Mouse (Mus musculus): Measurements from ENCODE around the gene Rtn4rl1.
A peak's percentile ranks its signal among the peaks of the same experiment; 100 is the strongest.

Gene Rtn4rl1

DNA sequence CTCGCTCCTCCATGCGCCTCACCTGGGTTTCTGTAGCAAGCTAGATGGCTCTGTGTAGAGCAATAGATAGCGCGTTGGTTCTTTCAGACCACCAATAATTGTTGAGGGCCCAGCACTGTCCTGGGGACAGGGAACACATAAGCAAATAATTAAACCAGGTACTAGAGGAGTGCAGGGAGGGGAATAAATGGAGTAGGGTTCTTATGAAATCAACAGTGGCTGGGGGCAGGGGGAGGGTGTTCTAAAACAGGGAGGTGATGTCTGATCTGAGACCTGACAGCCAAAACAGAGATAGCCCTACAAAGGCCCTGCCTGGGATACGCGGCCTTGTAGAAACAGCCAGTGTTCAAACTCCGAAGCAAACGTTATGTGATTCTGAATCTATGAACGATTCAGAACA is 56.0 kb downstream of the Rtn4rl1 start:
- DNase-seq (ENCODE audit: low read depth, low spot score) = no peak

GRCm38 (mm10) chr11:75251006-75251512 is 57.5 kb downstream of the Rtn4rl1 start:
- DNase-seq (ENCODE audit: low read depth, low spot score) = no peak

DNA sequence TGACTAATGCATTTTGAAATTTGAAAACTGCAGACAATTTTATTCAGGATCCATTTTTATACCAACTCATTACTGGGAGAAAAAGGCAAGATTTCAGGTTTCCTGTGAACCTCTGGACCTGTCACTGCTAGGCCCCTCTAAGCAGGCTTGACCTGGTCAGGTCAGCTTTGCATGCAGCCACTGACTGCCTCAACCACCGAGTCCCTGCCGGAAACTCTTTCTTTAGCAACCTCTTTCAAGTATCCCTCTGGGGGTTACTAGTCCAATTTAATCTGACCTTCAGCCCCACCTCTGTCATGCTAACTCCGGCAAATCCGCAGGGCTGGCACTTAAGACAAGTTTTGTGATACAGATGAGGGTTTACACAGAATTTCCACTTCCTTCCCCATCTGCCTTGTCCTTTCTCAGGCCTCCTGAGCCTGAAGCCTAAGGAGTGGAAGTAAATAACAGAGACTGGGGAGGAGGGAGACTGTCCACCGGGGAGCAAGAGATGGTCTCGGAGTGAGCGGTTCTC is 58.0 kb downstream of the Rtn4rl1 start:
- DNase-seq (ENCODE audit: low read depth, low spot score) = peak; percentile 69

GRCm38 (mm10) chr11:75254252-75254912 is 60.8 kb downstream of the Rtn4rl1 start:
- DNase-seq (ENCODE audit: low read depth, low spot score) = peak; percentile 31

DNA sequence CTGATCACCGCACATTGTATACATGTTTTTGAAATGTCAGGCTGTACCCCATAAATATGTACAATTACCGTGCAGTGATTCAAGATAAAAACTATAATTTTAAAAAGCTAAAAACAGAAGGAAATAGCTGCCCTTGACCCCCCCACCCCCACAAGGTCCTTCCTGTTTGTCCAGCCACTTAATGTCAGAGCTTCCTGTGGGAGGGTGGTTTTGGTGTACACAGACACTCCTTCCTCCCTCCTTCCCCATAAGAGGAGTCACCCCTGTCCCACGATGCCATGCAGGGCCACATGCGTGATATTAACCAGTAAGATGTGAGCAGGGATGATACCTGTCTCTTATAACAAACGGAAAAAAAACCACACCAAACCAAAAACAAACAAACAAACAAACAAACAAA is 61.7 kb downstream of the Rtn4rl1 start:
- DNase-seq (ENCODE audit: low read depth, low spot score) = no peak

DNA sequence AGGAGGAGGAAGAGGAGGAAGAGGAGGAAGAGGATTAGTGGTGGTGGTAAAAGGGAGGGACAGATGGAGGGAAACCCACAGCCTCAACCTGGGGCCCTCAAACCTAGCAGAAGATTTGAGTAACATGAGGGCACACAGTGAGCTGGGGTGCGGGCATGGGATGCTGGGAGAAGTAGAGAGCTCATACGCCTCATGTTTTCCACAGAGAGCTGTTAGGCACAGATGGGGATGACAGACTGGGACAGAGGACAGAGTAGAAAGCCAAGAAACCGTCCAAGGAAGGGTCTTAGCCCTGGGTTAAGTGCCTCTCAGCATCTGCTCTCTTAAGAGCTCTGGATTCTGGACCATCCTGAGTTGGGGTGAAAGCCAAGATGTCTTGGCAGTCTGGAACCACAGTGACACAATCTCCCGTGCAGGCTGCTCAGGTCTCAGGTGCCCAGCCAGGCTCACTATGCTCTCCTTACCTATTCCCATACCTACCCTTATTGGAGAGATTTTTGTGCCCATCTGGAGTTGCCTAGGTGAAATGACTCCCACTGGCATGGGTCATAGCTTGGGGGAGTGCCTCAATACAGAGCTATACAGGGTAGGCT is 63.6 kb downstream of the Rtn4rl1 start:
- no peak for DNase-seq (ENCODE audit: low read depth, low spot score)

- no peak for DNase-seq (ENCODE audit: low read depth, low spot score)
These were observed 65.8 kb downstream of the Rtn4rl1 start for GRCm38 (mm10) chr11:75259416-75259815.

- DNase-seq (ENCODE audit: low read depth, low spot score) = no peak
These were observed 66.5 kb downstream of the Rtn4rl1 start for GRCm38 (mm10) chr11:75259996-75260561.

GRCm38 (mm10) chr11:75261016-75261415 is 67.4 kb downstream of the Rtn4rl1 start:
- DNase-seq (ENCODE audit: low read depth, low spot score) = no peak

GRCm38 (mm10) chr11:75261730-75262129 is 68.1 kb downstream of the Rtn4rl1 start:
- DNase-seq (ENCODE audit: low read depth, low spot score) = no peak

DNA sequence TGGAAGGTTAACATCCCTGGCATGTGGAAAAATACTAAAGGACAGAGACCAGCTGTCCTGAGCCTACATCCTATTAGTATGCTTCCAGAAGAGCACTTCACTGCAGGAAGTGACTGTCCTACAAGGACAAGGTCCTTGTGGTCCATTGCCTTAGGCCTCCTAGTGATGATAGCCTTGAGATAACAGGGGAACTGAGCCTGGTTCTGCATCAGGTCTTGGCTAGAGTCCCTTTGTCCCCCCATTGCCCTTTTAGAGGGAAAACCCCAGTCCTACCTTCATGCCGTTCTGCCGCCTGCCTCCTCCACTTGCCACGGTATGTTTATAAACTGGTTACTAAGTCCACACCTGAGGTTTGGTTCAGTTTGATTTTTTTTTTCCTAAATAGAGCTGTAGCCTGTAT is 68.6 kb downstream of the Rtn4rl1 start:
- DNase-seq (ENCODE audit: low read depth, low spot score) = no peak

- no peak for DNase-seq (ENCODE audit: low read depth, low spot score)
These were observed 69.2 kb downstream of the Rtn4rl1 start for GRCm38 (mm10) chr11:75262791-75263190.

DNA sequence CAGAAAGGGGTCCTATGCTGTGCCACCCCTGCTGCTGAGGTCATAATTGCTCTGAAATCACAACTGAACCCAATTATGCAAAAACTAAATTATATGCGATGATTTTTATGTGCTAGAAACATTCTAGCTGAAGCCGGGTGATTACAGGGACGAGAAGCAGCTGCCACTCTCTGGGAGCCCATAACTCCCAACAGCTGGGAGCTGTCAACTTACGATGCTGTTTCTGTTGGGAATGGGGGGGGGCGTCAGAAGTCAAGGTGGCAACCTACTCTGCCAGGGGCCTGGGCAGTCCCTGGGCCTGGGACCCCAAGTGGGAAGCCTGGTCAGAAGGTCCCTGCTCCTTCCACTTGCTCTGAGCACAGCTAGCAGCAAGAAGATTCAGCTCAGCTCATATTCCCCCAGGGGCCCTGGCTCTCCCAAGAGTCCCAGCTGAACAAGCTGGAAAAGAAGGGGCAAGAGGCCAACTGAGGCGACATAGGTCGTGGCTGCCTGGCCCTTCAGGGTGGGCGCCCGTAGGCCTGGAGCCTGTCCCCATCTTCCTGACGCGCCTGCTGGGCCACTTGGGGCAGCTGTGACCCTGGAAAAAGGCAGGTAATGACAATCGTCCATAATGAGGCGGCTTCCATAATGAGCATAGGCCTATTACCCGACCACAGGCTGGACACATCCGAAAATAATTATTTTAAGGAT is 69.8 kb downstream of the Rtn4rl1 start:
- DNase-seq (ENCODE audit: low read depth, low spot score) = no peak

DNA sequence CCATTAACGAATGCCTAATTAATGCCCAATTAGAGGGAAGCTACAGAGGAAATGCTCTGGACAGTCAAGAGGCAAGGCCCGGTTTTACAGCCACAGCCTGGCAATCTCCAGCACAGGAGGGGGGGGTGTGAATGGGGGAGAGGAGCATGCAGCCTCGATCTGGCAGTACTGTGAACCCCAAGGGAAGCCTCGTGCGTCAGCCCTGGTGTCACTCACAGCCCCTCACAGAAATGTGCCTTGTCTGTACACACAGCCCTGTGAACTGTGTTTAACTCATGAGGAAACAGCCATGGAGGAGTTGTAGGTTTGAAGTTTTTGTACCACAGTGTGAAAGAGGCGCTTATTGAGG is 70.4 kb downstream of the Rtn4rl1 start:
- no peak for DNase-seq (ENCODE audit: low read depth, low spot score)

- DNase-seq (ENCODE audit: low read depth, low spot score) = peak; percentile 36
These were observed 71.0 kb downstream of the Rtn4rl1 start for GRCm38 (mm10) chr11:75264550-75264949.

- no peak for DNase-seq (ENCODE audit: low read depth, low spot score)
These were observed 72.0 kb downstream of the Rtn4rl1 start for GRCm38 (mm10) chr11:75265545-75265944.

- no peak for DNase-seq (ENCODE audit: low read depth, low spot score)
These were observed 74.3 kb downstream of the Rtn4rl1 start for GRCm38 (mm10) chr11:75267826-75268281.

DNA sequence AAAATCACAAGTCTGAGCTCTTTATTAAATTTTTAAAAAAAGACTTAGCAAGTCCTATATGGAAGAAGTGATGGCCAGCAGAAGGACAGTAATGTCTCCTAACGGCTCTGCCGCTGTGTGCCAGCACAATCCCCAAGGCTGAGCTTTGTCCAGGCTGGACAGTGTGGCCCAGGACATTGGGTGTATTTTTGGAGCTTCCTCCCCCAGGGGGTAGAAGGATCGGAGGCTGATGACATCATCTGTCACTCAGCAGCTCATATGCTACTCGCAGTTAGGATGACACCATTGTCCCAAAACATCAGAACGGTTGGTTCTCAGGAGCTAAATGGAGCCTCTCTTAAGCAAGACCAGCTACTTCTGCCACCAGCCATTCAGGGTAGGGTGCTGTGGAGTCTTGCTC is 74.9 kb downstream of the Rtn4rl1 start:
- no peak for DNase-seq (ENCODE audit: low read depth, low spot score)

- no peak for DNase-seq (ENCODE audit: low read depth, low spot score)
These were observed 75.6 kb downstream of the Rtn4rl1 start for GRCm38 (mm10) chr11:75269213-75269612.

DNA sequence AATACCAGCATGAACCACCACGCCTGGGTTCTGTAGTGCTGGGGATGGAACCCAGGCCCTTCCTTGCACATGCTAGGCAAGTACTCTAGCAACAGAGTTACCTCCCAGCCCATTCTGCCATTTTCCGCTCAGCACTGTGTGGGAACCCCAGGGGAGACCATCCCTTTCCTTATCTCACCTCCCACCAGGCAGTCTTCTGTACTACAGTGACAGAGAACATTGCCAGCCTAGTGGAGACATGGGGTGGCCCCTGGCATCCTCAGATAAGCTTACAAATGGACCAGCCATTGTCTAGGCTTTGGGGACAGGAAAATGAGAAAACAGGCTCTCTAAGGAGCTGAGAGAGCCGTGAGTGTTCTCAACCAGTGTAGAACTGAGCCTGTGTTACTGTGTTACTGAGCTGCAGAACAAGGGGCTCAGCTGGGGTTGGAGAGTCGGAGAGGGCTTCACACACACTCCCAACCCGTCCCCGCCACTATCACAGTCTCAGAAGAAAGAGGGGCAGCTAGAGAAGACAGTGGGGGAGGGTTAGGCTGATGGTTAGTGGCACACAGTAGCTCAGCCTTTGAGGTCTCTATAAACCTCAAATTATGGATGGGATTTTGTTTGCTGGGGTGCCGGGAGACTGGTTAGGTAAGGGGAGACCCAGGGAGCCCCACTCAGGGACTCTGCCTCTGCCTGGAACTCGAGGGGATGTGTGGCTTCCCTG is 76.8 kb downstream of the Rtn4rl1 start:
- no peak for DNase-seq (ENCODE audit: low read depth, low spot score)

DNA sequence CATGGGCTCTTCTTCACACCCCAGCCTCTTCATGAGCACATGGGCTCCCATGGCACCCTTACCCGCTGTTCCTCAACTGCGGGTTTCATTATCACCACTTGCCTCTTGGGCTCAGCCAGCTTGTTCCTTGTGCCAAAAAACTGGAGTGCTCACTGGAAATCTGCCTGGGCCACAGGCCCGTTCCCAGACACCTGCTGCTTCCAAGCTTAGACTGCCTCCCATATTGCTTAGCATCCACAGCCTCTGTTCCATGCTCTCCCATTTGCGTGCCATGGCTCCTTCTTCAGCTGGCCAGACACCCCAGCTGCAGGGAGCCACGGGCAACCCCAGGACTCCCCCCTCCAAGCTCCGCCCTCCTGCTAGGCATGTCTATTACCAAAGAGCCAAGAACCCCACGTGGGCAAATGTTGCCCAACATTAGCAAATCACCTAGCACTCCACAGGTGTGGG is 77.4 kb downstream of the Rtn4rl1 start:
- DNase-seq (ENCODE audit: low read depth, low spot score) = no peak

DNA sequence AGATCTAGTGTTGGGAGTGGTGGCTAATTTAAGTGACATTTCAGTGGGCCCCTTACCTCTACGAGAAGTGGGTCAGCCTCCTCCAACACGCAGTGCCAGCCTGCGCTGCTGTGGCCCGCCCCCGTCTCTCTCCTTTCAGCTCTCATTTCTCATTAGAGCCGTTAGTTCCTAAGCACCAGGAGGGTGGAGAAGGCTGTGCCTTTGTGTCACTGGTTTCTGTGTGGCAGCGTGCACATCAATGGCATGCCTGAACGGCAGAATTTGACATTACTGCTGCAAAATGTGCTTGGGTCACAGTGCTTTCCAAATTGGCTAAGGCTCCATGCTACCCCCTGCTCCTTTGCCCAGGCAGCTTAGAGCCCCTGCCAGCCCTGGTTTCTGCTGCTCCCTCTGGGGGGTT is 79.9 kb downstream of the Rtn4rl1 start:
- no peak for DNase-seq (ENCODE audit: low read depth, low spot score)

Measured in ES-CJ7 (cell line).